Mouse (Mus musculus) lung, postnatal 0 days (tissue): ENCODE data around the gene Fam122c.

Source experiments
- CTCF ChIP-seq: IDR thresholded peaks from 2 replicates; pipeline ENCODE4 v1.5.1; 2016; ENCODE audit warnings: antibody characterized with exemption, mild to moderate bottlenecking
- EP300 ChIP-seq: IDR thresholded peaks from 2 replicates; pipeline ENCODE4 v1.6.1; 2016; ENCODE audit warnings: antibody characterized with exemption, mild to moderate bottlenecking, control low read depth

- TF ChIP-seq CTCF (peak; percentile 60), EP300 (no peak)
These were observed 35.3 kb upstream of the Fam122c start for GRCm38 (mm10) chrX:53237971-53238370.
